Mouse (Mus musculus) testis, adult 2 months (tissue): ENCODE measurements around the gene Prnp.

Experiments
- CTCF ChIP-seq: fragments of 200-500 bp; IDR thresholded peaks from 2 replicates; pipeline ENCODE4 v1.5.1; 2012; ENCODE audit warnings: low read depth, mild to moderate bottlenecking, inconsistent platforms, low read length, moderate library complexity; ENCODE audit not compliant: control insufficient read depth, insufficient read depth, insufficient replicate concordance
- POLR2A ChIP-seq: fragments of 200-500 bp; IDR thresholded peaks from 2 replicates; pipeline ENCODE4 v1.6.1; 2012; ENCODE audit warnings: low read depth, mild to moderate bottlenecking, inconsistent platforms, low read length, moderate library complexity; ENCODE audit not compliant: control insufficient read depth

- TF ChIP-seq CTCF: no peak
- TF ChIP-seq POLR2A: no peak
Observed at GRCm38 (mm10) chr2:131970597-131970996, 60.9 kb downstream of the Prnp start.
